Mouse (Mus musculus) embryonic fibroblast, embryonic 13.5 days (primary cell): ENCODE measurements at regions not wholly inside any gene's neighbourhood (a gene's known extent, or its start where the extent isn't known, plus 50 kb on each side); places are given as distances from the start of the nearest gene placed in this dataset.

Experiments used
- CTCF ChIP-seq: IDR thresholded peaks from 2 replicates; pipeline ENCODE4 v1.5.1; 2011; ENCODE audit warnings: mild to moderate bottlenecking, control low read depth, low read length, moderate library complexity, borderline replicate concordance; ENCODE audit not compliant: insufficient read depth
- POLR2A ChIP-seq: IDR thresholded peaks from 2 replicates; pipeline ENCODE4 v1.6.1; 2011; ENCODE audit warnings: low read depth, mild to moderate bottlenecking, control low read depth, low read length, moderate library complexity

DNA sequence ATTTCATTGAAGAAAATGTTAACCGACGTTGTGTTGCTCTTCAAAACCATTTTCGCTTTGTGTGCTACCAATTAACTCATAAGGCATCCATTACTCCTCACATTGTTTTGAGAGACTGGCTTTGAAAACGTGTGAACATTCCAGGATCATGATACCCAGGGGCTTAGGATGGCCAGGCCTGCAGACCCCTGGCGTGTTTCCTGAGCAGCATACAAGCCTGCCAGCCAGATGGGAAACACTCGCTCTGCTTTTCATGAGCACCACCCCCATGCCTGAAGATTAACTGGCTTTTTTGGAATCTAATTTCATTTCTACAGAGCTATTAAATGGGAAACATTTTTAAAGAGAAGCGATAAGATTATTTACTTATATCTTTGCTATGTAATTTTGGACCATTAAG lies 99.1 kb upstream of the Tns3 start:
- TF ChIP-seq CTCF, result no peak
- TF ChIP-seq POLR2A, result no peak
